Comparison of ENCODE assay signal across 7 mouse cellular contexts in the genomic region with DNA sequence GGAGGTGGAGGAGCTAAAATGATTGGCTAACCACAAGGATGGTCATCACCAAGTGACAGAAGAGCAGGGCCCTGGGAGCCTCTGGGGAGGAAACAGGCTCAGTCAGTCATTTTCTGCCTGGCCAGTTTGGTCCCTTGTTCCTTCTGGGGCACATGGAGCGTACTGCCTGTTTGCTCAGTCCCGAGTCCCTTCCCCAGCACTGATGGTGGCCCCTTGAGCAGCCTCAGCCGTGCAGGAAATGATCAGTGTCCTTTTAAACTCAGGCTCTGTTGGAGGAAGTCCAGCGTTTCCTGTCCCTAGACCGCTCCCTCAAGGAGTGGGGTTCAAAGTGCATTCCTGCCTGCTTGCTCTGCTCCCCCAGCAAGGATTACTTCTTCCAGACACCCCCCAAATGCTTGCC. TPM values are rescaled to one million over a fixed set of nuclear protein-coding genes. Genes with fewer than 3 reads are reported as not detected.
DNase-seq lines count a peak whose midpoint lies in the region; ATAC-seq and TF ChIP-seq lines count a peak whose summit lies in the region.

No protein-coding gene starts in this region.

- WGBS in intestine, embryonic 15.5 days: 15% methylated on average over 5 of the region's 5 CpGs
- 16% methylated on average over 5 of the region's 5 CpGs for WGBS in lung, adult 2 months

- H3K4me1 ChIP-seq in brown adipose tissue, adult 24 weeks (ENCODE audit: control insufficient read depth, insufficient read depth, insufficient read length, low read length): peaks cover 25% of the 10 kb centered on the region
- peaks cover 33% of the 10 kb centered on the region for H3K4me1 ChIP-seq in intestine, embryonic 15.5 days (replicated peaks)
- H3K4me1 ChIP-seq in lung, adult 2 months (ENCODE audit: control insufficient read depth, insufficient read depth, low read length): peaks cover 10% of the 10 kb centered on the region; the same call in 1 of the 2 replicates

- intact Hi-C loops in gastrocnemius, adult 2 months (cut with DNase I): no loop called here

- H3K4me3 ChIP-seq in brown adipose tissue, adult 24 weeks (ENCODE audit: insufficient read depth, low read depth, low read length): no peak overlapping the region
- H3K4me3 ChIP-seq in intestine, embryonic 15.5 days (replicated peaks): no peak overlapping the region
- H3K4me3 ChIP-seq in lung, adult 2 months (replicated peaks; ENCODE audit: extremely low read depth, low read depth, low read length): no peak overlapping the region
- H3K4me3 ChIP-seq in gastrocnemius, adult 2 months: no peak overlapping the region

- no peaks in the 10 kb centered on the region for H3K36me3 ChIP-seq in intestine, embryonic 15.5 days

- peak; percentile 82 for DNase-seq in 416B (ENCODE audit: low read depth)
- no peak for DNase-seq in lung, adult 2 months
- no peak for DNase-seq in thymus, postnatal 0 days (ENCODE audit: low spot score)
- DNase-seq in urinary bladder, postnatal 36 days (ENCODE audit: low spot score in 2 of 2): no peak
- no peak for DNase-seq in gastrocnemius, adult 2 months

- H3K27me3 ChIP-seq in intestine, embryonic 15.5 days (replicated peaks): no peaks in the 10 kb centered on the region

- peak; percentile 79 for ATAC-seq in intestine, embryonic 15.5 days

- peak overlapping the region; percentile 33 for H3K4me2 ChIP-seq in intestine, embryonic 15.5 days (replicated peaks)

- H3K9me3 ChIP-seq in intestine, embryonic 15.5 days: no peaks in the 10 kb centered on the region

- H3K9ac ChIP-seq in intestine, embryonic 15.5 days: no peak overlapping the region

- TF ChIP-seq CTCF in lung, adult 2 months (IDR thresholded peaks at IDR 0.05; ENCODE audit: insufficient read depth, low read length): no peak
- TF ChIP-seq CTCF in gastrocnemius, adult 2 months (IDR thresholded peaks at IDR 0.05): no peak

- TF ChIP-seq POLR2A in lung, adult 2 months (IDR thresholded peaks at IDR 0.05; ENCODE audit: borderline replicate concordance, extremely low read depth, low read depth, low read length): peak; percentile 13; the same call in 1 of the 2 replicates

- peak overlapping the region; percentile 43 for H3K27ac ChIP-seq in brown adipose tissue, adult 24 weeks (replicated peaks; ENCODE audit: low read depth, low read length)
- peak overlapping the region; percentile 84 for H3K27ac ChIP-seq in intestine, embryonic 15.5 days
- H3K27ac ChIP-seq in gastrocnemius, adult 2 months: no peak overlapping the region

RNA-seq across cellular contexts. Expression of gene Cx3cl1, which starts 6.7 kb away (rescaled TPM):
- polyA plus RNA-seq in brown adipose tissue, adult 24 weeks (2012; ENCODE audit: insufficient read depth, insufficient read length, missing spikeins): 1.7 and 2.2 TPM in 2 replicates
- 23.0 and 24.3 TPM in 2 replicates for polyA plus RNA-seq in intestine, embryonic 15.5 days (2015; fragmentation: Nextera tagmentation; extraction: Ambion mirVana)
- 65.8 and 132 TPM in 2 replicates for polyA plus RNA-seq in lung, adult 2 months (2012; rRNA removed)
- 5.6 and 9.6 TPM in 2 replicates for polyA plus RNA-seq in thymus, postnatal 0 days (2015; fragmentation: Nextera tagmentation; extraction: Ambion mirVana)
- total RNA-seq in gastrocnemius, adult 2 months (2021): 1 to 10 TPM in 1 of 2 experiments, under 1 TPM in 1; 0.36 to 1.0 TPM

RNA-seq across cellular contexts. Expression of gene Ccl17, which starts 31.8 kb away (rescaled TPM):
- polyA plus RNA-seq in brown adipose tissue, adult 24 weeks (2012; ENCODE audit: insufficient read depth, insufficient read length, missing spikeins): not detected in 2 replicates
- polyA plus RNA-seq in intestine, embryonic 15.5 days (2015; fragmentation: Nextera tagmentation; extraction: Ambion mirVana): not detected in 2 replicates
- 6.4 and 9.8 TPM in 2 replicates for polyA plus RNA-seq in lung, adult 2 months (2012; rRNA removed)
- polyA plus RNA-seq in thymus, postnatal 0 days (2015; fragmentation: Nextera tagmentation; extraction: Ambion mirVana): 23.8 and 28.6 TPM in 2 replicates
- total RNA-seq in gastrocnemius, adult 2 months (2021): not detected

RNA-seq across cellular contexts. Expression of gene Ccl22, which starts 33.1 kb away (rescaled TPM):
- not detected in 2 replicates for polyA plus RNA-seq in brown adipose tissue, adult 24 weeks (2012; ENCODE audit: insufficient read depth, insufficient read length, missing spikeins)
- not detected in 2 replicates for polyA plus RNA-seq in intestine, embryonic 15.5 days (2015; fragmentation: Nextera tagmentation; extraction: Ambion mirVana)
- polyA plus RNA-seq in lung, adult 2 months (2012; rRNA removed): 11.8 and 11.9 TPM in 2 replicates
- 24.8 and 28.7 TPM in 2 replicates for polyA plus RNA-seq in thymus, postnatal 0 days (2015; fragmentation: Nextera tagmentation; extraction: Ambion mirVana)
- total RNA-seq in gastrocnemius, adult 2 months (2021): not detected

RNA-seq across cellular contexts. Expression of gene Coq9, which starts 59.6 kb away (rescaled TPM):
- 313 and 387 TPM in 2 replicates for polyA plus RNA-seq in brown adipose tissue, adult 24 weeks (2012; ENCODE audit: insufficient read depth, insufficient read length, missing spikeins)
- 97.5 and 110 TPM in 2 replicates for polyA plus RNA-seq in intestine, embryonic 15.5 days (2015; fragmentation: Nextera tagmentation; extraction: Ambion mirVana)
- polyA plus RNA-seq in lung, adult 2 months (2012; rRNA removed): 123 and 158 TPM in 2 replicates
- polyA plus RNA-seq in thymus, postnatal 0 days (2015; fragmentation: Nextera tagmentation; extraction: Ambion mirVana): 45.5 and 48.3 TPM in 2 replicates
- 100 to 1,000 TPM; 359 to 480 TPM for total RNA-seq in gastrocnemius, adult 2 months (2021)

RNA-seq across cellular contexts. Expression of gene Ciapin1, which starts 59.7 kb away (rescaled TPM):
- 61.4 and 80.8 TPM in 2 replicates for polyA plus RNA-seq in brown adipose tissue, adult 24 weeks (2012; ENCODE audit: insufficient read depth, insufficient read length, missing spikeins)
- 89.8 and 94.6 TPM in 2 replicates for polyA plus RNA-seq in intestine, embryonic 15.5 days (2015; fragmentation: Nextera tagmentation; extraction: Ambion mirVana)
- polyA plus RNA-seq in lung, adult 2 months (2012; rRNA removed): 22.9 and 27.8 TPM in 2 replicates
- 103 and 112 TPM in 2 replicates for polyA plus RNA-seq in thymus, postnatal 0 days (2015; fragmentation: Nextera tagmentation; extraction: Ambion mirVana)
- total RNA-seq in gastrocnemius, adult 2 months (2021): 10 to 100 TPM; 29.7 to 44.5 TPM

Comparison
In these comparisons a context has a peak if more than half of its experiments do, and no peak if none do; other contexts are left out.
1. RNA of gene Ccl22, which starts 33.1 kb away (polyA plus RNA-seq): 24.8 to 28.7 TPM in thymus, postnatal 0 days and 11.8 to 11.9 TPM in lung, adult 2 months; not detected in brown adipose tissue, adult 24 weeks and not detected in intestine, embryonic 15.5 days; every median in the first group is over 10 times any median in the second.